Mouse (Mus musculus) ZHBTc4 (cell line): Measurements from ENCODE around the gene Sst.
"Not testable (repeated sequence)": the region's sequence is repeated elsewhere in the genome, so short reads cannot be mapped to it uniquely, and the experiment has no call there.

Experiments used
- DNase-seq: peaks from one replicate; pipeline ENCODE4 v3.0.0-alpha.2; 2011; ENCODE audit warnings: low read depth, low spot score

Gene Sst

GRCm38 (mm10) chr16:23890636-23891035 is at the start of gene Sst:
Sst (minus strand) TSS chr16:23890958.
- peak; percentile 32 for DNase-seq

GRCm38 (mm10) chr16:23934397-23934796 is 43.6 kb upstream of the Sst start:
- no peak for DNase-seq

GRCm38 (mm10) chr16:23932294-23932693 is 41.5 kb upstream of the Sst start, which contains the start of gene Rtp2:
Rtp2 (minus strand) TSS chr16:23932394.
- peak; percentile 46 for DNase-seq

- no peak for DNase-seq
These were observed 40.5 kb upstream of the Sst start for GRCm38 (mm10) chr16:23931275-23931674.

- no peak for DNase-seq
These were observed 39.8 kb upstream of the Sst start for GRCm38 (mm10) chr16:23930426-23931073.

- no peak for DNase-seq
These were observed 36.8 kb upstream of the Sst start for GRCm38 (mm10) chr16:23927301-23928114.

- peak; percentile 84 for DNase-seq
These were observed 32.1 kb upstream of the Sst start for GRCm38 (mm10) chr16:23922906-23923305.

- peak; percentile 80 for DNase-seq
These were observed 30.9 kb upstream of the Sst start for GRCm38 (mm10) chr16:23921697-23922096.

GRCm38 (mm10) chr16:23919418-23919817 is 28.7 kb upstream of the Sst start:
- DNase-seq = no peak

GRCm38 (mm10) chr16:23913401-23913800 is 22.6 kb upstream of the Sst start:
- peak; percentile 76 for DNase-seq

GRCm38 (mm10) chr16:23912741-23913140 is 22.0 kb upstream of the Sst start:
- DNase-seq = no peak

GRCm38 (mm10) chr16:23909015-23909354 is 18.2 kb upstream of the Sst start:
- not testable (repeated sequence) for DNase-seq

- DNase-seq = peak; percentile 72
These were observed 17.6 kb upstream of the Sst start for GRCm38 (mm10) chr16:23908076-23909014.

GRCm38 (mm10) chr16:23906586-23906985 is 15.8 kb upstream of the Sst start:
- peak; percentile 70 for DNase-seq

GRCm38 (mm10) chr16:23901411-23901810 is 10.7 kb upstream of the Sst start:
- peak; percentile 22 for DNase-seq

GRCm38 (mm10) chr16:23900061-23900460 is 9.3 kb upstream of the Sst start:
- no peak for DNase-seq

- peak; percentile 92 for DNase-seq
These were observed 8.1 kb upstream of the Sst start for GRCm38 (mm10) chr16:23898840-23899239.

GRCm38 (mm10) chr16:23897984-23898586 is 7.3 kb upstream of the Sst start:
- DNase-seq = peak; percentile 84

GRCm38 (mm10) chr16:23897486-23897885 is 6.7 kb upstream of the Sst start:
- no peak for DNase-seq

- no peak for DNase-seq
These were observed 4.4 kb upstream of the Sst start for GRCm38 (mm10) chr16:23895135-23895534.

- peak; percentile 50 for DNase-seq
These were observed 607 bp downstream of the Sst start for GRCm38 (mm10) chr16:23890151-23890550.
